Mouse (Mus musculus): Measurements from ENCODE around the gene Marcks. TPM values are rescaled to one million over a fixed set of nuclear protein-coding genes. Genes with fewer than 3 reads are reported as not detected.

Gene Marcks
- polyA plus RNA-seq, 1 experiment from 2014 or later = 54.3 TPM

- no peaks in the 10 kb centered on the region for H3K27me3 ChIP-seq (ENCODE audit: control insufficient read depth, insufficient read depth, low read length)
- under 1% methylated on average over 26 of the region's 26 CpGs for WGBS
- H3K9me3 ChIP-seq (ENCODE audit: control insufficient read depth, low read length) = no peaks in the 10 kb centered on the region
- H3K4me1 ChIP-seq (replicated peaks; ENCODE audit: control insufficient read depth, insufficient read depth) = no peaks in the 10 kb centered on the region
- peak overlapping the region; percentile 96 for H3K4me3 ChIP-seq (ENCODE audit: low read depth, low read length)
- H3K36me3 ChIP-seq (ENCODE audit: control insufficient read depth, insufficient read depth, low read length) = no peaks in the 10 kb centered on the region
- peak overlapping the region; percentile 99 for H3K27ac ChIP-seq (replicated peaks)
- ATAC-seq (ENCODE audit: low FRiP score, low TSS enrichment) (no peak), DNase-seq (ENCODE audit: low spot score) (peak; percentile 62)
- no peak for TF ChIP-seq EP300 (optimal IDR thresholded peaks at IDR 0.05)
- no peak for TF ChIP-seq CTCF (IDR thresholded peaks at IDR 0.05; ENCODE audit: low read depth)
- H3K4me2 ChIP-seq (replicated peaks; ENCODE audit: low read depth) = peak overlapping the region; percentile 80
- peak overlapping the region; percentile 98 for H3K9ac ChIP-seq (ENCODE audit: low read length)
Measured at GRCm38 (mm10) chr10:37138311-37138731, 399 bp downstream of the Marcks start.

GRCm38 (mm10) chr10:37137531-37138310, 999 bp downstream of the Marcks start:
- 0% methylated on average over 24 of the region's 24 CpGs for WGBS

GRCm38 (mm10) chr10:37136981-37137518, 1.7 kb downstream of the Marcks start:
- Histone ChIP-seq H3K9me3 (ENCODE audit: control insufficient read depth, low read length) (no peaks in the 10 kb centered on the region), H3K4me3 (ENCODE audit: low read depth, low read length) (peak overlapping the region; percentile 96), H3K27me3 (ENCODE audit: control insufficient read depth, insufficient read depth, low read length) (no peaks in the 10 kb centered on the region), H3K4me1 (replicated peaks; ENCODE audit: control insufficient read depth, insufficient read depth) (no peaks in the 10 kb centered on the region), H3K36me3 (ENCODE audit: control insufficient read depth, insufficient read depth, low read length) (no peaks in the 10 kb centered on the region), H3K9ac (ENCODE audit: low read length) (peak overlapping the region; percentile 98), H3K27ac (replicated peaks) (peak overlapping the region; percentile 99), H3K4me2 (replicated peaks; ENCODE audit: low read depth) (peak overlapping the region; percentile 80)
- peak; percentile 90 for ATAC-seq (ENCODE audit: low FRiP score, low TSS enrichment)
- DNase-seq (ENCODE audit: low spot score) = peak; percentile 93
- WGBS = under 1% methylated on average over 46 of the region's 49 CpGs
- TF ChIP-seq EP300 (optimal IDR thresholded peaks at IDR 0.05) (no peak), CTCF (IDR thresholded peaks at IDR 0.05; ENCODE audit: low read depth) (peak; percentile 77)

More at GRCm38 (mm10) chr10:37137531-37138310, 999 bp downstream of the Marcks start:
- DNase-seq (ENCODE audit: low spot score) (peak; percentile 71), ATAC-seq (ENCODE audit: low FRiP score, low TSS enrichment) (peak; percentile 25)
- Histone ChIP-seq H3K4me3 (ENCODE audit: low read depth, low read length) (peak overlapping the region; percentile 96), H3K4me1 (replicated peaks; ENCODE audit: control insufficient read depth, insufficient read depth) (no peaks in the 10 kb centered on the region), H3K36me3 (ENCODE audit: control insufficient read depth, insufficient read depth, low read length) (no peaks in the 10 kb centered on the region), H3K4me2 (replicated peaks; ENCODE audit: low read depth) (peak overlapping the region; percentile 80), H3K9me3 (ENCODE audit: control insufficient read depth, low read length) (no peaks in the 10 kb centered on the region), H3K27ac (replicated peaks) (peak overlapping the region; percentile 99), H3K9ac (ENCODE audit: low read length) (peak overlapping the region; percentile 98), H3K27me3 (ENCODE audit: control insufficient read depth, insufficient read depth, low read length) (no peaks in the 10 kb centered on the region)
- TF ChIP-seq EP300 (optimal IDR thresholded peaks at IDR 0.05) = no peak
- no peak for TF ChIP-seq CTCF (IDR thresholded peaks at IDR 0.05; ENCODE audit: low read depth)

- H3K27ac ChIP-seq (replicated peaks) = peak overlapping the region; percentile 99
- TF ChIP-seq EP300 (optimal IDR thresholded peaks at IDR 0.05) (no peak), CTCF (IDR thresholded peaks at IDR 0.05; ENCODE audit: low read depth) (no peak)
- peak; percentile 59 for DNase-seq (ENCODE audit: low spot score)
- no peak for ATAC-seq (ENCODE audit: low FRiP score, low TSS enrichment)
- under 1% methylated on average over 88 of the region's 99 CpGs for WGBS
- H3K36me3 ChIP-seq (ENCODE audit: control insufficient read depth, insufficient read depth, low read length) = no peaks in the 10 kb centered on the region
- peak overlapping the region; percentile 80 for H3K4me2 ChIP-seq (replicated peaks; ENCODE audit: low read depth)
- no peaks in the 10 kb centered on the region for H3K4me1 ChIP-seq (replicated peaks; ENCODE audit: control insufficient read depth, insufficient read depth)
- H3K27me3 ChIP-seq (ENCODE audit: control insufficient read depth, insufficient read depth, low read length) = no peaks in the 10 kb centered on the region
- H3K9me3 ChIP-seq (ENCODE audit: control insufficient read depth, low read length) = no peaks in the 10 kb centered on the region
- H3K4me3 ChIP-seq (ENCODE audit: low read depth, low read length) = peak overlapping the region; percentile 96
- peak overlapping the region; percentile 98 for H3K9ac ChIP-seq (ENCODE audit: low read length)
Measured at GRCm38 (mm10) chr10:37135951-37136751, 2.6 kb downstream of the Marcks start.

- H3K27me3 ChIP-seq (ENCODE audit: control insufficient read depth, insufficient read depth, low read length) = no peaks in the 10 kb centered on the region
- no peak overlapping the region for H3K4me3 ChIP-seq (ENCODE audit: low read depth, low read length)
- H3K9me3 ChIP-seq (ENCODE audit: control insufficient read depth, low read length) = no peaks in the 10 kb centered on the region
- ATAC-seq (ENCODE audit: low FRiP score, low TSS enrichment) = no peak
- H3K4me1 ChIP-seq (replicated peaks; ENCODE audit: control insufficient read depth, insufficient read depth) = no peaks in the 10 kb centered on the region
- 63% methylated on average over 4 of the region's 4 CpGs for WGBS
- no peak for TF ChIP-seq CTCF (IDR thresholded peaks at IDR 0.05; ENCODE audit: low read depth)
- no peaks in the 10 kb centered on the region for H3K36me3 ChIP-seq (ENCODE audit: control insufficient read depth, insufficient read depth, low read length)
- no peak overlapping the region for H3K4me2 ChIP-seq (replicated peaks; ENCODE audit: low read depth)
- no peak for DNase-seq (ENCODE audit: low spot score)
- H3K9ac ChIP-seq (ENCODE audit: low read length) = no peak overlapping the region
- no peak overlapping the region for H3K27ac ChIP-seq (replicated peaks)
Measured at GRCm38 (mm10) chr10:37133876-37134708, 4.6 kb downstream of the Marcks start.
